Mouse (Mus musculus) embryonic facial prominence, embryonic 13.5 days (tissue): ENCODE results near the gene Ddx54. TPM values are rescaled to one million over a fixed set of nuclear protein-coding genes. Genes with fewer than 3 reads are reported as not detected.

Experiments
- ATAC-seq: fragments of 200-750 bp; cut with Nextera tagmentation; 2 replicates; pipeline ENCODE4 v1.8.0; 2017; ENCODE audit warnings: low read depth; ENCODE audit not compliant: insufficient number of reproducible peaks, insufficient read depth, low FRiP score, low TSS enrichment
- H3K27ac ChIP-seq: fragments of 300-500 bp; sonication (generic); 2 replicates; pipeline ENCODE4 v1.5.1; 2015; ENCODE audit warnings: moderate library complexity, mild to moderate bottlenecking, inconsistent platforms
- H3K27me3 ChIP-seq: fragments of 300-500 bp; sonication (generic); 2 replicates; pipeline ENCODE4 v1.6.1; 2015; ENCODE audit warnings: mild to moderate bottlenecking, inconsistent platforms
- H3K36me3 ChIP-seq: fragments of 300-500 bp; sonication (generic); 2 replicates; pipeline ENCODE4 v1.6.1; 2015; ENCODE audit warnings: mild to moderate bottlenecking, inconsistent platforms
- H3K4me1 ChIP-seq: fragments of 300-500 bp; sonication (generic); 2 replicates; pipeline ENCODE4 v1.6.1; 2015; ENCODE audit warnings: inconsistent platforms
- H3K4me2 ChIP-seq: fragments of 300-500 bp; sonication (generic); 2 replicates; pipeline ENCODE4 v1.6.1; 2015; ENCODE audit warnings: moderate library complexity, mild to moderate bottlenecking, inconsistent platforms
- H3K4me3 ChIP-seq: fragments of 300-500 bp; sonication (generic); 2 replicates; pipeline ENCODE4 v1.5.1; 2015; ENCODE audit warnings: mild to moderate bottlenecking, inconsistent platforms
- H3K9ac ChIP-seq: fragments of 300-500 bp; sonication (generic); 2 replicates; pipeline ENCODE4 v1.6.1; 2015; ENCODE audit warnings: mild to moderate bottlenecking, inconsistent platforms
- H3K9me3 ChIP-seq: fragments of 300-500 bp; sonication (generic); 2 replicates; pipeline ENCODE4 v1.6.1; 2016; ENCODE audit warnings: inconsistent platforms
- WGBS: fragments of 180-500 bp; shearing (Covaris S2); methylation state at CpG from one replicate; pipeline ENCODE4 v1.1.7; 2015; ENCODE audit warnings: mixed read lengths; 5-methylcytosine and 5-hydroxymethylcytosine counted together
- polyA plus RNA-seq: library from polyadenylated mRNA; unstranded; fragments of >200 nt; fragmentation: Nextera tagmentation; extraction: Ambion mirVana; gene quantifications from 2 replicates; pipeline ENCODE4 v1.2.1, GENCODE M21; 2015

Gene Ddx54
- polyA plus RNA-seq, 1 experiment from 2014 or later, result 45.6 TPM

DNA sequence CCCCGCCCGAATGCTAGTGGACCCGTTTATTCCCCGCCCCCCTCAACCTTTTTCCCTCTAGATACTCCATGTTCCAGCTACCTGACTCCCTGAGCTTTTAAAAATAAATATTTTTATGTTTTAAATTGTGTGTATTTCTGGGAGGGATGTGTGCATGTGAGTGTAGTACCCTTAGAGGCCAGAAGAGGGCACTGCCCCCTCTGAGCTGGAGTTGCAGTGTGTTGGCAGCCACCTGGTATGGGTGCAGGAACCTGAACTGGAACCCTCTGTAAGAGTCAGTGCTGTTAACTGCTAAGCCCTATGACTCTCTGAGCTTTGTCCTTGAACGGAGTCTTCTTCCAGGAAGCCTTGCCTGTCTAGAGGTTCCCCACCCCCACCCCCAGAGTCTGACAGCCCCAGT is 19.4 kb downstream of the Ddx54 start:
- Histone ChIP-seq H3K36me3 (peaks cover 17% of the 10 kb centered on the region), H3K27me3 (peaks cover 37% of the 10 kb centered on the region), H3K4me1 (peaks cover 6% of the 10 kb centered on the region; the same call in 1 of the 2 replicates), H3K4me2 (no peak overlapping the region), H3K9ac (no peak overlapping the region), H3K4me3 (no peak overlapping the region), H3K9me3 (peaks cover 4% of the 10 kb centered on the region), H3K27ac (no peak overlapping the region)
- ATAC-seq, result no peak
- 90% methylated on average over 5 of the region's 5 CpGs for WGBS

DNA sequence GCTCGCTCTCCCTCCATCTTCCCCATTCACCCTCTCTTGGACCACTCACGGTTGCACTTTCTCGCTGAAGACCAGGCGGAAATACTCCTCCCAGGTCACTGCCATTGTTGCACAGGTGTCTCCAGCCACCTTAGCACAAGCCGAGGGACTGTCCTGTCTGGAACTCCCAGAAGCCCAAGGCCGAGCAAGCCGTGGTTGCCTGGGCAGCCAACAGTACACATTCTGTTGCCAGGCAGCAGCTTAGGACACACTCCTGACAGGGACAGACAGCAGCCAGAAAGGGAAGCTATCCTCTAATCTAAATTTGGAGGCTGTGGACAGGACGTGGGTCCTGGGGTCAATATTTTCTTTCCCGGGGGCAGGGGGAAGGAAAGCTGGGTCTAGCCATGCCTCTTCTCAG is 21.6 kb downstream of the Ddx54 start, which contains the start of gene Cfap73:
Gene Cfap73 (minus strand): TSS at position 105 of the 400 bp plus-strand sequence.
- no peak for ATAC-seq
- Histone ChIP-seq H3K36me3 (0 out of 2 replicates have a peak, but pooled peaks cover 1% of the 10 kb centered on the region), H3K4me3 (no peak within 1 kb of the TSS), H3K9ac (no peak within 1 kb of the TSS), H3K27ac (no peak within 1 kb of the TSS), H3K4me1 (no peaks in the 10 kb centered on the region), H3K27me3 (peaks cover 35% of the 10 kb centered on the region), H3K9me3 (peaks cover 4% of the 10 kb centered on the region), H3K4me2 (no peak within 1 kb of the TSS)
- 59% methylated on average over 9 of the region's 9 CpGs for WGBS

DNA sequence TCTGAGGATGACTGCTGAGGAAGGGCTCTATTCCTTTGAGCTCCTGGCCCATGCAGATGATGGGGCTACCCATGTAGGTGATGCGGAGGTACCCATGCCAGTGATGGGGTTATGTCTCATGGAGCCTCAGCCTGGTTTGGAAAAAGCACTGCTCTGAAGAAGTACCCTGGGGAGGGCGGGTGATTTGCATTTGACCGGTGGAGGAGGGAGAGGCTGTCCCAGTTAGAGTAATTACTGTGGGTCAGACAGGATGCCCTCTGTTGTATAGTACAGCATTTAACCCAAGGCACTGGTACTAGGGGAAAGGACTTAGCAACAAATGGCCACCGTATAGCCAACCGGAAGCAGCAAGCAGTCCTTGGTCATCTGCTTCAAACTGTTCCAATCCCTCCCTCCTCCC is 22.3 kb downstream of the Ddx54 start:
- Histone ChIP-seq H3K4me3 (no peak overlapping the region), H3K9me3 (peaks cover 4% of the 10 kb centered on the region), H3K27me3 (peaks cover 28% of the 10 kb centered on the region), H3K4me2 (no peak overlapping the region), H3K27ac (no peak overlapping the region), H3K4me1 (no peaks in the 10 kb centered on the region), H3K9ac (no peak overlapping the region), H3K36me3 (no peaks in the 10 kb centered on the region)
- WGBS, result 36% methylated on average over 5 of the region's 5 CpGs
- no peak for ATAC-seq

DNA sequence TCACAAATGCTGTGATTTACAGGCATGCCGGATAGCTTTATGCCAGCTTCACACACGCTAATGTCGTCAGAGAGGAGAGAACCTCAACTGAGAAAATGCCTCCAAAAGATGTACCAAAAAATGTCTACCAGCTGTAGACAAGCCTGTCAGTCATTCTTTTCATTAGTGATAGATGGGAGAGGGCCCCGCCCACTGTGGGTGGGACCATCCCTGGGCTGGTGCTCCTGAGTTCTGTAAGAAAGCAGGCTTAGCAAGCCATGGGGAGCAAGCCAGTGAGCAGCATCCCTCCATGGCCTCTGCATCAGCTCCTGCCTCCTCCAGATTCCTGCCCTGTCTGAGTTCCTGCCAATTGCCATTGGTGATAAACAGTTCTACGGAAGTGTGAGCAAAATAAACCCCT is 23.1 kb downstream of the Ddx54 start:
- ATAC-seq, result no peak
- H3K36me3 ChIP-seq, result no peaks in the 10 kb centered on the region
- H3K27me3 ChIP-seq, result peaks cover 20% of the 10 kb centered on the region
- H3K4me2 ChIP-seq, result no peak overlapping the region
- no peak overlapping the region for H3K27ac ChIP-seq
- peaks cover 4% of the 10 kb centered on the region for H3K9me3 ChIP-seq
- no peak overlapping the region for H3K4me3 ChIP-seq
- no peak overlapping the region for H3K9ac ChIP-seq
- H3K4me1 ChIP-seq, result no peaks in the 10 kb centered on the region
- 83% methylated on average over 5 of the region's 5 CpGs for WGBS

DNA sequence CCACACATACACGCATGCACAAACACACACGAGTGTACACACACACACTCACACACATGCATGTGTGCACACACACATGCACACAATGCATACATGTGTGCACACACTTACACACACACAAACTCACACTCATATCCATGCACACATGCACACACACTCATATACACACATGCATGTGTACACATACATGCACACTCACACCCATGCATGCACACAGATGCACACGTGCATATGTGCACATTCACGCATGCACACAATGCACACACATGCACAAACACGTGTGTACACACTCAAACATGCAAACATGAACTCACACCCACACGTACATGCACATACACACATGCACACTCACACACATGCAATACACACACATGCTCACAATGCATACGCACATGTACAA is 27.6 kb downstream of the Ddx54 start:
- no peaks in the 10 kb centered on the region for H3K9me3 ChIP-seq
- no peak overlapping the region for H3K4me2 ChIP-seq
- H3K27ac ChIP-seq, result no peak overlapping the region
- no peak overlapping the region for H3K9ac ChIP-seq
- no peaks in the 10 kb centered on the region for H3K36me3 ChIP-seq
- 86% methylated on average over 7 of the region's 7 CpGs for WGBS
- ATAC-seq, result no peak
- H3K4me3 ChIP-seq, result no peak overlapping the region
- H3K4me1 ChIP-seq, result no peaks in the 10 kb centered on the region
- H3K27me3 ChIP-seq, result 0 out of 2 replicates have a peak, but pooled peaks cover 4% of the 10 kb centered on the region

DNA sequence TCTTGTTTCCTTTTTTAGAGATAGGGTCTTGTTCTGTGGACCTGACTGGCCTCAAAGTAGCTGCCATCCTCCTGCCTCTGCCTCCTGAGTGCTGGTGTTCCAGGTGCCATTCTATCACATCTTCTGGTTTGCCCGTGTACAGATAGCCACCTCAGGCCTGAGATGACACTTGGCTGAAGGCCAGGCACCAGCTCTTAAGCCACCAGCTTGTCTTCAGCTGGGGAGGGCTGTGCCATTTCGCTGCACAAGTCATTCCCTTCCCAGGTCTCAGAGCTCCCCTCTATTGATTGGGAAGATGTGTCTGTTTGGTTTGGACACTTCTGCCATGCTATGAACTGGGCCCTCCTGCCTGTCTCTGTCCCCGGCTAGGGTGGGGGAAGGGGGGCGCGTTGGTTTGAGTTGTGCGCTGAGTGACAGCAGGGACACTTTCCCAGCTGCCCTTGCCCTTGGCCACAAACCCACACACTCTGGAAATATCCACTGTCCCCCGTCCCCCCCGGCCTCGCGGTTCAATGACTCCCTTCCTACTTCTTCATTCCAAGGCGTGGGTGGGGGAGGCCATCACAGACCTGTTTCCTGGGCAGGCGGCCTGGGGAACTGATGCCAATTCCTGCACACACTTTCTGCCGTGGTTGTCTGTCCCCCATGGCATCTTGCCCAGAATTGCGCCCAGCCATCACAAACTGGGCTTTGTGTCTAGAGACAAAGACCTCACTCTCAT is 31.0 kb downstream of the Ddx54 start:
- Histone ChIP-seq H3K4me1 (peaks cover 2% of the 10 kb centered on the region), H3K27me3 (peaks cover 30% of the 10 kb centered on the region), H3K4me2 (no peak overlapping the region), H3K9me3 (no peaks in the 10 kb centered on the region), H3K27ac (no peak overlapping the region), H3K9ac (no peak overlapping the region), H3K36me3 (no peaks in the 10 kb centered on the region), H3K4me3 (no peak overlapping the region)
- WGBS, result 71% methylated on average over 14 of the region's 14 CpGs
- ATAC-seq, result no peak

DNA sequence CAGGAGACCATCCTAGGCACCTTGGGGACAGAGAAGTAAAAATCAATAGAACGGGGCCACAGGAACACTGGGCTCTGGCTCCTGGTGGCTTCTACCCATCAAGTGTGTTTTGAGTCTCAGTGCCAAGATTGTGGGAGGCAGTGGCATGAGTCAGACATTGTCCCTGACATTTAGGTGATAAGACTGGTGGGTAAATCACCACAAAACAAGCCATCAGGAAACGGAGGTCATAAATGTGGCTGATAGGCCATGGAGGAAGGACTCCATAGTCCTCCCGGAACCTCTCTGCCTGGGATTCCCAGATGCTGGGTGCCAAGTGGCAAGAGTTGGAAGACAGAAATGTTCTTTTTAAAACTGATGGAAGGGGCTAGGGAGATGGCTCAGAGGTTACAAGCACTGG is 31.7 kb downstream of the Ddx54 start:
- peaks cover 37% of the 10 kb centered on the region for H3K27me3 ChIP-seq
- no peak overlapping the region for H3K4me3 ChIP-seq
- WGBS, result 80% methylated on average over 3 of the region's 3 CpGs
- no peak overlapping the region for H3K9ac ChIP-seq
- ATAC-seq, result no peak
- H3K9me3 ChIP-seq, result no peaks in the 10 kb centered on the region
- H3K4me1 ChIP-seq, result peaks cover 9% of the 10 kb centered on the region
- H3K4me2 ChIP-seq, result no peak overlapping the region
- no peak overlapping the region for H3K27ac ChIP-seq
- no peaks in the 10 kb centered on the region for H3K36me3 ChIP-seq

DNA sequence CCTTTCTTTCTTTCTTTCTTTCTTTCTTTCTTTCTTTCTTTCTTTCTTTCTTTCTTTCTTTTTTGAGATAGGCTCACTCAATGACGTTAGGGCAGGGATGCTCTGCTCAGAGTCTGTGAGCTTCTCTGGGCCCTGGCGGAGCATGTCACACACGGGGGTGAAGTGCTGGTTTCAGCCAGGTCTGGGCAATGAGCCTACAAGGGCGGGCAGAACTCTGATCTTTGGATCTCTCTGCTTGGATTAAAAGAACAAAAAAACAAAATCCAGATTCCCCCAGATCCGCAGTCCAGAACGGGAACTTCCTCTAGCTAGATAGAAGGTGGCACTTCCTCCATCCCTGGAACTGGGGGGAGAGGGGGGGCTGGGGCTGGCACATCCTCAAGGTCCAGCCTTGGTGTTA is 33.3 kb downstream of the Ddx54 start:
- H3K9ac ChIP-seq, result no peak overlapping the region
- no peaks in the 10 kb centered on the region for H3K36me3 ChIP-seq
- ATAC-seq, result no peak
- H3K9me3 ChIP-seq, result no peaks in the 10 kb centered on the region
- H3K27ac ChIP-seq, result no peak overlapping the region
- H3K4me3 ChIP-seq, result no peak overlapping the region
- WGBS, result 60% methylated on average over 6 of the region's 6 CpGs
- peaks cover 53% of the 10 kb centered on the region for H3K27me3 ChIP-seq
- peaks cover 11% of the 10 kb centered on the region for H3K4me1 ChIP-seq
- no peak overlapping the region for H3K4me2 ChIP-seq

DNA sequence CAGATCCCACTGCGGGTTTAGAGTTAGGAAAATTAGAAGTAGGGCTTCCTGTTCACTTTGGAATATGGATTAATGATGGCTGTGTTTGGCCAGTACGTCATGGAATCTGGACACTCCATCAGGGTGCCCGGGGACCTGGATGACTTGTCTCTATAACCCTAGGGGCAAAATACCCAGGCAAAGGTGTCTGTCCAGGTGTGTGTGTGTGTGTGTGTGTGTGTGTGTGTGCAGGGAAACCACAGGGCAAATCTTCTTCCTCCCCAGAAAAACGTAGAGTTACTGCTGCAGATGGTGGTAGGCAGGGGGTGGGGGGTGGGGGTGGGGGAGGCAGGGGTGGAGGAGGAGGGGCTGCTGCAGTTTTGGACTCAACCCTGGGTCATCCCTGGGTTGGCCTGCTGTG is 34.8 kb downstream of the Ddx54 start:
- no peaks in the 10 kb centered on the region for H3K36me3 ChIP-seq
- ATAC-seq, result no peak
- peaks cover 68% of the 10 kb centered on the region for H3K27me3 ChIP-seq
- H3K9me3 ChIP-seq, result no peaks in the 10 kb centered on the region
- H3K4me2 ChIP-seq, result no peak overlapping the region
- peaks cover 11% of the 10 kb centered on the region for H3K4me1 ChIP-seq
- no peak overlapping the region for H3K4me3 ChIP-seq
- no peak overlapping the region for H3K9ac ChIP-seq
- 63% methylated on average over 4 of the region's 4 CpGs for WGBS
- no peak overlapping the region for H3K27ac ChIP-seq

DNA sequence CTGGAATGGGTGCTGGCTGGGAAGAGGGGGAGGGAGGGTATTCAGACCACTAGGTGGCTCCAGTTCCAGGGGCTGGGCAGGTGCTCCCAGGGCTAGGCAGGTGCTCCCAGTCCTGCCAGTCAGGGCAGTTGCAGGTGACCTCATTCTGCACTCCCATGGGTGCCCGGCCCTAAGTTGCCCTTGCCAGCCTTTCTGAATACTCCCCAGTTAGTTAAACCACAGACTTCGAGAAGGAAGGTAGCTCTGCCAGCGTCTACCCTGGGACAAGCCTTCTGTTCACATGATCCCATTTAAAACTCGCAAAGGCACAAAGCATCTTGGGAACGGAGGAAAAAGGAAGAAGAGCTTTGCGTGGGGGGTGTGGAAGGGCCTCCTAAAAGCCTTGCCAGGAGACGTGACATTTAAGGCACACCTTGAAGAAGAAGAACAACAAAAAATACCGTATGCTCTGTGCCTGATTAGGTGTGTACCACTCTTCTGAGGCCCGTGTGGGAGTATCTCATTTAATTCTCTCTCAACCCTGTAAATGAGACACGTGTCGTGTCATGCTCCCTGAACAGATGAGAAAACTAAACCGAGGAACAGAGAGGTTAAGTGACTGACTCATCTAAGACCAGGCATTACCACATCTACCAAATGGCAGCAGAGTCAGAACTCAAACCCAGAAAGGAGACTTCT is 35.4 kb downstream of the Ddx54 start:
- no peak overlapping the region for H3K4me2 ChIP-seq
- no peak for ATAC-seq
- 35% methylated on average over 12 of the region's 12 CpGs for WGBS

DNA sequence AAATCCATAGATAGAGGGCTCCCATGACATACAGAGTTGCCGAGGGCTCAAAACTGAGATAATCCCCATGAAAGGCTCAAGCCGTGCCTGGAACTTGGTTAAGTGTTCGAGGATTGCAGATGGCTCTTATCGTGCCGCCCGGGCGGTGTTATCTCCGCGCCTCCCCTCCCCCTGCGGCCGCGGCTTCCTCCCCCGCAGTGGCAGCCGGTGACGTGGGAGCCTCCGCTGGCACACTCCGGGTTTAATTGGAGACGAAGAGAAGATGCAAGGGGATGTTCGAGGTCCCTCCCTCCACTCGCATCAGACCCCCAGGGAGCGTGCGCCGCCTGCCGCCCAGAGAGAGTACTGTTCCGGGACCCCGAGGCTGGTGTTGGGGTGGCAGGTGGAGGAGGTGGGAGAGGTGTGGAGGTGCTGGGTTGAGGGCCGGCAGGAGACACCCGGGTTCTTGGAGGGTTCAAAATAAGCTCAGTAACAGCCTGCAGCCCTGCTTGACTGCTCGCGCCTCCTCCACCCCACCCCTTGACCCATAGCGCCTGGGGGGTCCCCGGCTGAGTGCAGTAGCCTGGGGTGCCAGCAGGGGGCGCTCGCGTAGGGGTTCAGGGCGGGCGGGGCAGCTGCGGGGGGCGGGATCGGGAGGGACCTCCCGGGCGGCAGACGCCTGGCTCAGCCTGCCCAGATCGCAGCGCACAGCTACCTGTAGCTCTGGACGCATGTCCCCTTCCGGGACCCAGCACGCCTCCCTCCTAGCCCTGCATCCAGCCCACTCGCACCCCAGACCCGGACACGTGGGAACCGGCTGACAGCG is 36.2 kb downstream of the Ddx54 start, which contains the start of gene Rasal1:
Gene Rasal1 (plus strand): TSS at position 244 of the 805 bp plus-strand sequence.
- 2% methylated on average over 52 of the region's 53 CpGs for WGBS
- Histone ChIP-seq H3K9ac (peak within 1 kb of the TSS; percentile 46; the same call in 1 of the 2 replicates), H3K27me3 (peaks cover 73% of the 10 kb centered on the region), H3K4me3 (peak within 1 kb of the TSS; percentile 33), H3K4me1 (peaks cover 11% of the 10 kb centered on the region), H3K4me2 (peak within 1 kb of the TSS; percentile 51), H3K36me3 (no peaks in the 10 kb centered on the region), H3K9me3 (no peaks in the 10 kb centered on the region), H3K27ac (no peak within 1 kb of the TSS)
- peak; percentile 60 for ATAC-seq

More for the DNA sequence above, 35.4 kb downstream of the Ddx54 start:
- Histone ChIP-seq H3K36me3 (no peaks in the 10 kb centered on the region), H3K27ac (no peak overlapping the region), H3K27me3 (peaks cover 74% of the 10 kb centered on the region), H3K9me3 (no peaks in the 10 kb centered on the region), H3K4me3 (no peak overlapping the region), H3K9ac (no peak overlapping the region), H3K4me1 (peaks cover 11% of the 10 kb centered on the region)
